Mouse (Mus musculus): ENCODE measurements around the gene Ptpn13. TPM values are rescaled to one million over a fixed set of nuclear protein-coding genes. Genes with fewer than 3 reads are reported as not detected.

Ptpn13 gene
- total RNA-seq (2015) (0.30 and 0.37 TPM in 2 replicates), total RNA-seq (2017) (0.58 and 1.5 TPM in 2 replicates)

- ATAC-seq (replicated peaks; ENCODE audit: poor library complexity): peak; percentile 89
Observed at GRCm38 (mm10) chr5:103424678-103425319, at the start of gene Ptpn13. Gene Ptpn13, plus strand, starts transcription at chr5:103425192.

- no peak for ATAC-seq (replicated peaks; ENCODE audit: poor library complexity)
Observed at GRCm38 (mm10) chr5:103375226-103375625, 49.8 kb upstream of the Ptpn13 start.

GRCm38 (mm10) chr5:103376354-103377295 lies 48.4 kb upstream of the Ptpn13 start:
- peak; percentile 26; the same call in 1 of the 2 replicates for ATAC-seq (replicated peaks; ENCODE audit: poor library complexity)

GRCm38 (mm10) chr5:103377493-103378130 lies 47.4 kb upstream of the Ptpn13 start:
- ATAC-seq (replicated peaks; ENCODE audit: poor library complexity): peak; percentile 49

GRCm38 (mm10) chr5:103380785-103381527 lies 44.0 kb upstream of the Ptpn13 start:
- ATAC-seq (replicated peaks; ENCODE audit: poor library complexity): peak; percentile 38; the same call in 1 of the 2 replicates

GRCm38 (mm10) chr5:103382951-103383350 lies 42.0 kb upstream of the Ptpn13 start:
- ATAC-seq (replicated peaks; ENCODE audit: poor library complexity): no peak

GRCm38 (mm10) chr5:103384021-103384420 lies 41.0 kb upstream of the Ptpn13 start:
- no peak for ATAC-seq (replicated peaks; ENCODE audit: poor library complexity)

- ATAC-seq (replicated peaks; ENCODE audit: poor library complexity): no peak; the same call in 1 of the 2 replicates
Observed at GRCm38 (mm10) chr5:103387540-103388026, 37.4 kb upstream of the Ptpn13 start.

GRCm38 (mm10) chr5:103389415-103389814 lies 35.6 kb upstream of the Ptpn13 start:
- peak; percentile 96 for ATAC-seq (replicated peaks; ENCODE audit: poor library complexity)

GRCm38 (mm10) chr5:103393220-103393619 lies 31.8 kb upstream of the Ptpn13 start:
- no peak for ATAC-seq (replicated peaks; ENCODE audit: poor library complexity)

- ATAC-seq (replicated peaks; ENCODE audit: poor library complexity): no peak
Observed at GRCm38 (mm10) chr5:103393752-103394151, 31.2 kb upstream of the Ptpn13 start.

- no peak for ATAC-seq (replicated peaks; ENCODE audit: poor library complexity)
Observed at GRCm38 (mm10) chr5:103395683-103396082, 29.3 kb upstream of the Ptpn13 start.

GRCm38 (mm10) chr5:103397429-103397828 lies 27.6 kb upstream of the Ptpn13 start:
- ATAC-seq (replicated peaks; ENCODE audit: poor library complexity): no peak

- ATAC-seq (replicated peaks; ENCODE audit: poor library complexity): no peak
Observed at GRCm38 (mm10) chr5:103404213-103404968, 20.6 kb upstream of the Ptpn13 start.

GRCm38 (mm10) chr5:103405921-103406320 lies 19.1 kb upstream of the Ptpn13 start:
- ATAC-seq (replicated peaks; ENCODE audit: poor library complexity): no peak

GRCm38 (mm10) chr5:103412020-103412747 lies 12.8 kb upstream of the Ptpn13 start:
- ATAC-seq (replicated peaks; ENCODE audit: poor library complexity): no peak

- no peak for ATAC-seq (replicated peaks; ENCODE audit: poor library complexity)
Observed at GRCm38 (mm10) chr5:103414542-103414941, 10.4 kb upstream of the Ptpn13 start.

- ATAC-seq (replicated peaks; ENCODE audit: poor library complexity): no peak
Observed at GRCm38 (mm10) chr5:103418009-103418408, 7.0 kb upstream of the Ptpn13 start.

GRCm38 (mm10) chr5:103418886-103419285 lies 6.1 kb upstream of the Ptpn13 start:
- no peak for ATAC-seq (replicated peaks; ENCODE audit: poor library complexity)

Measured in megakaryocyte progenitor cell, adult 5-6 weeks (primary cell).